Mouse (Mus musculus) neural tube, embryonic 12.5 days (tissue): Measurements from ENCODE around the gene Igsf8. TPM values are rescaled to one million over a fixed set of nuclear protein-coding genes. Genes with fewer than 3 reads are reported as not detected.

Source experiments
- polyA plus RNA-seq: library from polyadenylated mRNA; unstranded; fragments of >200 nt; fragmentation: Nextera tagmentation; extraction: Ambion mirVana; gene quantifications from 2 replicates; pipeline ENCODE4 v1.2.1, GENCODE M21; 2016

Gene Igsf8
- polyA plus RNA-seq, 1 experiment from 2014 or later = 165 TPM

Other genes with a start within 250 kb of the Igsf8 start
- 66.0 and 69.7 TPM in 2 replicates for gene Vangl2, start 233.2 kb upstream of the Igsf8 start, polyA plus RNA-seq
- 18.2 and 21.7 TPM in 2 replicates for gene Nhlh1, start 204.1 kb upstream of the Igsf8 start, polyA plus RNA-seq
- gene Copa, start 179.1 kb upstream of the Igsf8 start, polyA plus RNA-seq = 216 and 227 TPM in 2 replicates
- gene Ncstn, start 178.8 kb upstream of the Igsf8 start, polyA plus RNA-seq = 132 and 137 TPM in 2 replicates
- gene Pex19, start 134.9 kb upstream of the Igsf8 start, polyA plus RNA-seq = 191 TPM in 2 replicates
- gene Dcaf8, start 113.6 kb upstream of the Igsf8 start, polyA plus RNA-seq = 127 and 128 TPM in 2 replicates
- gene Pea15a, start 54.8 kb upstream of the Igsf8 start, polyA plus RNA-seq = 293 and 305 TPM in 2 replicates
- 2.1 TPM in 2 replicates for gene Casq1, start 41.8 kb upstream of the Igsf8 start, polyA plus RNA-seq
- gene Atp1a4, start 3.2 kb upstream of the Igsf8 start, polyA plus RNA-seq = not detected in 2 replicates
- gene Atp1a2, start 36.4 kb downstream of the Igsf8 start, polyA plus RNA-seq = 14.5 and 14.9 TPM in 2 replicates
- gene Kcnj9, start 67.7 kb downstream of the Igsf8 start, polyA plus RNA-seq = 1.4 and 1.6 TPM in 2 replicates
- 0.96 and 1.3 TPM in 2 replicates for gene Kcnj10, start 79.6 kb downstream of the Igsf8 start, polyA plus RNA-seq
- gene Pigm, start 114.9 kb downstream of the Igsf8 start, polyA plus RNA-seq = 8.3 and 9.4 TPM in 2 replicates
- gene Slamf9, start 213.7 kb downstream of the Igsf8 start, polyA plus RNA-seq = 0.19 TPM in 1 of 2 replicates, not detected in the other
- 83.5 and 84.1 TPM in 2 replicates for gene Igsf9, start 220.1 kb downstream of the Igsf8 start, polyA plus RNA-seq
- 105 and 131 TPM in 2 replicates for gene Tagln2, start 238.4 kb downstream of the Igsf8 start, polyA plus RNA-seq